Mouse (Mus musculus): ENCODE data around the gene Isl2. TPM values are rescaled to one million over a fixed set of nuclear protein-coding genes. Genes with fewer than 3 reads are reported as not detected.

Isl2 gene
- not detected for total RNA-seq (2021)
- long read RNA-seq, experiment 1: 0 reads
- long read RNA-seq, experiment 2: 0 reads

DNA sequence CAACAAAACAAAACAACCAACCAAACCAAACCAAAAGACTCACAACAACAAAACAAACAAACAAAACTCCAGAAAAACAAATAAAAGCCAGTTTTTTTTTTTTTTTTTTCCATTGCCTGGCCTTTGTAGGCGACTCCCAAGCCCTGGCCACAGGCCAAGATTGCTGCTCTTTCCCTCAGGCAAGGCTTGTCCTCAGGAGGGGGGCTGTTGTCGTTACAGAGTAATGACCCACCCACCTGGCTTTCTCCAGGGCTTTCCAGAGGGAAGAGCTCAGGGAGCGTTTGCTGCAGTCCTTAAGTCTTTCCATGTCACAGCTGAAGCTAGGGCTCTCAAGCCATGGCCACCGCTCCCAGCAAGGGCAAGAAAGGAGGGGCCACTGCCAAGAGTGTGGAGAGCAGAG is at the start of gene Isl2:
TSS of gene Isl2 (plus strand) at position 296 of the 400 bp plus-strand sequence.
- no peak for TF ChIP-seq CTCF (conservative IDR thresholded peaks at IDR 0.05)

DNA sequence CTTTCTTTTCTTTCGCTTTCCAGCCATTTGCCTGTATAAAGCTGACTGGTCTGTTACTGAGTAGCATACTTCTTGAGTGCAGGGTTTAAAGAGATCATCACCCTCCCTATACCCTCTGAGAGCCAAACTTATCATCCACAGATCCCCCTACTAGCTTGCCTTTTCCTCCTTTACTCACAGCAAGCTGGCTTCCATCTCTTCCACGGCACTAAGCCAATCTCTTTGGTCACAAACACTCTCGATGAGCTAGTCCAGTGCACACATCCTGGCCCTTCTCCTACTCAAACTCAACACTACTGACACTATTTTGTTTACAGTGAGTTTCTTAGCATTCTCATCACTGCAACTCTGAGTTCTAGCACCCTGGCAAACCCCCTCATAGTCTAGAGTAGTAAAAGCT is 30.6 kb upstream of the Isl2 start:
- no peak overlapping the region for H3K27ac ChIP-seq
- DNase-seq (ENCODE audit: low spot score in 2 of 2): no peak
- TF ChIP-seq CTCF (conservative IDR thresholded peaks at IDR 0.05): no peak
- H3K4me3 ChIP-seq: no peak overlapping the region

More for the DNA sequence above, at the start of gene Isl2:
- DNase-seq (ENCODE audit: low spot score in 2 of 2): no peak
- Histone ChIP-seq H3K27ac (no peak within 1 kb of the TSS), H3K4me3 (no peak within 1 kb of the TSS)

DNA sequence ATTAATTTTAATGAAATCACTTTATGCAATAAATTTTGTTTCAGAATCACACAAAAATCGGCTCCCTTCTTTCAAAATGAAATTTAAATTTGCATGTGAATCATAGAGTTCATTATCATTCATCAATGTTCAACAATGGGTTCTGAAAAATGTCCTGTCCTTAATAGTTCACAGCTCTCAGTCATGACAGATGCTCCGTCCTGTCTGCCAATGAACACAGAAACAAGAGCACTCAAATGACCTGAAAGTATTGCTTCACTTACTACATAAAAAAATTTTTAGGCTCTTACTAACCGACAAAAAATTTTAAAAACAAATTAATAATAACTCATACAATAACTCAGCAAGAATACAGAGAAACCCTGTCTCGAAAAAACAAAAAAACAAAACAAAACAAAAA is 29.8 kb upstream of the Isl2 start:
- DNase-seq (ENCODE audit: low spot score in 2 of 2): no peak
- TF ChIP-seq CTCF (conservative IDR thresholded peaks at IDR 0.05): no peak
- Histone ChIP-seq H3K4me3 (no peak overlapping the region), H3K27ac (no peak overlapping the region)

DNA sequence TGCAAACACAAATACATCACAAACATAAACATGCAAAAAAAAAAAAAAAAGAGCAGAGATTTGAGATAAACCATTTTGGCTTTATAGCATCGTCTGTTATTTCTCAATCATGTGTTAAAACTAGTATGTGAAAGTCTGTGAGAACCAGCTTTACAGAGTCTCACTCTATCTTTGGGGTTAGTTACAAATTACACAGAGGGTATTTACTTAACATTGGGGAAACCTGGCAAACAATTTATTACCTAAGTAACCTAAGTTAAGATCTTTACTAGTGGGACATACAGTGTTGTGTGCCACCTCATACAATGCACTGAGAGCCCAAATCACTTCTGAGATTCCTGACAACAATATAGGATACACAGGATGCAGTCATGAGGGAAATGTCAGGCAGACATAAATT is 28.7 kb upstream of the Isl2 start:
- DNase-seq (ENCODE audit: low spot score in 2 of 2): no peak
- H3K27ac ChIP-seq: no peak overlapping the region
- no peak for TF ChIP-seq CTCF (conservative IDR thresholded peaks at IDR 0.05)
- no peak overlapping the region for H3K4me3 ChIP-seq

DNA sequence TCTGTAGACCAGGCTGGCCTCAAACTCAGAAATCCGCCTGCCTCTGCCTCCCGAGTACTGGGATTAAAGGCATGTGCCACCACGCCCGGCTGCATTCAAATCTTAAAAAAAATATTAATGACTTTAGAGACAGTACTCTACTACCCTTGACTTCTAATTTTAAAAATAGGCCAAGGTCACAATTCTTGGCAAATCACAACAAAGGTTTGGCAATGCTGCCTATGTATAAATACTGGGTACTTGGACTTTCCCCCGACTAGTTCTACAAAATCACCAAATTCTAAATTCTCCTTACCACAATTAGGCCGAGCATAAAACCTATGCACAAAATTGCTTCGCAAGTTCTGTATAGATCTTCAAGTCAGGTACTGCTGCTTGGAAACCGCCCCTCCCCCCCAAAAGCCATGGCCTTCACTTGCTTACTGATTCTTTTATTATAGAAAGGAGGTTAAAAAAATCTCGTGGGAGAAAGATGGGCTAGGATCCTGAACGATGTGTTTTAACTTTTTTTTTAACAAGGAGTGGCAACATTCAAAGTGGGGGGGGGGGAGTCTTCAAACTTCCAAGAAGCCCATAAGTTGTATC is 27.7 kb upstream of the Isl2 start:
- TF ChIP-seq CTCF (conservative IDR thresholded peaks at IDR 0.05): no peak
- peak overlapping the region; percentile 88; the same call in 1 of the 2 replicates for H3K4me3 ChIP-seq
- H3K27ac ChIP-seq: no peak overlapping the region
- no peak for DNase-seq (ENCODE audit: low spot score in 2 of 2)

DNA sequence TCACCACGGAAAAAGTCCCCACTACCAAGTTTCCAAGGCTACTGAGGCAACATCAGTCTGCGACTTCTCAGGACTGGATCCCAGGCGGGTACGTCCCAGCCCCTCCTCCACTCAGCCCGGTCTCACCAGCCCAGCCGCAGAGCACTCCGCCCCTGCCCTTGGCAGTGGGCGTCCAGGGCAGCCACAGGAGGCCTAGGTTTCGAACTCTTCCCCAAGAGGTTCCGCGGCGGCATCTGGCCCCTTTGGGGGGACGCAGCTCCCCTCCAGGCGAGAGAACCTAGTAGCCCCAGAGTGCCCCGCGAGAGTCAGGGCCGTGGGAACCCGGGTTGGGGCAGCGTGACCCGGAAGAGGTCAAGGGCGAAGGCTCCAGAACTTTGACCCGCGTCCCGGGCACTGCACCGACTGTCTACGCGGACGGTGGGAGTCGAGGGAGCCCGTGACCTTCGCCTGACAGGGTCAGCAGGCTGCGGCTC is 26.9 kb upstream of the Isl2 start:
- no peak for TF ChIP-seq CTCF (conservative IDR thresholded peaks at IDR 0.05)
- Histone ChIP-seq H3K4me3 (peak overlapping the region; percentile 88), H3K27ac (peak overlapping the region; percentile 94)
- DNase-seq (ENCODE audit: low spot score in 2 of 2): peak; percentile 27 to 38

DNA sequence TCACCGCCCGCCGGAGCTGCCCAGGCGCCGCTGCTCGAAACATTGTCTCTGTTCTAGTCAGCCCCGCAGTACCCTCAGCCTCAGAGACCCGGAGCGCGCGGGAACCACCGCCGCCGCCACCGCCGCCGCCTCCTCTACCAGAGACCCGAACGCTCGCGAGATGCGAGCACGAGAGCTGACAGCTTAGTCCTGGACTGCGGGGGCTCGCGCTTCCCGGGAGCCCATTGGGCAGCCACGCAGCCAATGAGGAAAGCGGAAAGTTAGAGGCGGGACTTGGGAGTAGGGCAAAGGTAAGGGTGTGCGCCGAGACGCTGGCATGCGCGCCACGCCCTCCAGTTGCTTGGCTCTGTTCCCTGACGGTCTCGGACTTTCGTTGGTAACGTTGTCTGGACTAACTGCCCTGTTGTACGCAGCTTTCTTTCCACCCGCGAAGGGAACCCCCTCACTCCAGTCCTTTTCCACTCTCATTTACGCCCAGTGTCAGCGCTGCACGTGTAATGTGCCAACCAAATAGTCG is 26.4 kb upstream of the Isl2 start, which contains the start of gene Etfa:
TSS of gene Etfa (minus strand) at position 217 of the 517 bp plus-strand sequence.
- peak; percentile 92 to 93 for DNase-seq (ENCODE audit: low spot score in 2 of 2)
- TF ChIP-seq CTCF (conservative IDR thresholded peaks at IDR 0.05): no peak
- H3K27ac ChIP-seq: peak within 1 kb of the TSS; percentile 94
- H3K4me3 ChIP-seq: peak within 1 kb of the TSS; percentile 88

DNA sequence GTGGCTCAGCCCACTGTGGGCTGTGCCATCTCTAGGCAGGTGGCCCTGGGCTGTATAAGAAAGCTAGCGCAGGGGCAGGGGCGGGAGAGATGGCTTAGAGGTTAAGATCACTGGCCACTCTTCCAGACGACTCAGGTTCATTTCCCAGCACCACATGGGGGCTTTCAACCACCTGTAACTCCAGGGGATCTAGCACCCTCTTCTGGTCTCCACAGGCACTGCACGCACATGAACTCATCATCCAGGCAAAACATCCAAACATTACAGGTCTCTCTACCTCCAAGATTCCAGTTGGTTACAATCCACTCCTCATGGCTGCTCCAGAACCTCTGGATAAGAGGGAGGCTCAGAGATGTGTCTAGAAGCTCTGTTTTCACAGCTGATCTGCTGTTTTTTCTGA is 12.8 kb upstream of the Isl2 start:
- peak; percentile 61 for TF ChIP-seq CTCF (conservative IDR thresholded peaks at IDR 0.05)
- Histone ChIP-seq H3K27ac (no peak overlapping the region), H3K4me3 (no peak overlapping the region)
- no peak for DNase-seq (ENCODE audit: low spot score in 2 of 2)

DNA sequence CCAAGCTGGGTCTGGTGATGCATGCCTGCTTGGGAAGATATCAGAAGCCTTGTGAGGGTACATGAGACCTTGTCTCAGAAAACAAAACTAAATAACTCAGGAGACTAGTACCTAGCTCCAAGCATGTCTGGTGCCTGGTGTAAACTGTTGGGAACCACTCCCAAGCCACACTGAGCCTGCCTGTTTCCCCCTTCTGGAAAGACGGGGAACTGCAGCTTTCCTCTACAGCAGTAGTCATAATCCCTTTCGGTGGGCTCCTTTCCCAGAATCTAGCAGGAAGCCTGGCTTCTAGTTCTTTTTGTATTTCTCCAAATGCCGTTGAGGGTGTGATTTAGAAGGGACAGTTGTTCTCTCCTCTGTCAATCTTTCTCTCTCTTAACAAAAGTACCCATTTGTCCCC is 2.6 kb upstream of the Isl2 start:
- no peak overlapping the region for H3K4me3 ChIP-seq
- peak; percentile 12 to 56 for DNase-seq (ENCODE audit: low spot score in 2 of 2)
- no peak overlapping the region for H3K27ac ChIP-seq
- TF ChIP-seq CTCF (conservative IDR thresholded peaks at IDR 0.05): peak; percentile 90

DNA sequence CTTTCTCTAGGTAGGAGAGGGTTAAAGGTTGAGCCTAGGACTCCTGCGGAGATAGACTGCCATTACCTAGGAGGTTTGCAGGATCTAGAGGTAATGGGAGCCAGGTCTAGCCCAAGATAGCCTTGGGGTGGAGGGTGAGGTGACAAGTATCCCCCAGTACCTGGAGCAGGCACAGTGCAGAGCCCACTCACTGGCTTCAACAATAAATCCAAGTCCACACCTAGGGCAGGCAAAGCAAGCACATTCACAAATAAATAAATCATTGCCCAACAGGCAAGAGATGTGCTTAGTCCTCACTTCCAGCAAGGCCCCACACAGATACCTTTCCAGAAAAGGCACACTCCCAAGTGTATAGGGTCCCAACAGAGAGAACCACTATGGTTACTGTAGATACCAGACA is 534 bp downstream of the Isl2 start:
- TF ChIP-seq CTCF (conservative IDR thresholded peaks at IDR 0.05): no peak
- no peak for DNase-seq (ENCODE audit: low spot score in 2 of 2)
- Histone ChIP-seq H3K27ac (no peak overlapping the region), H3K4me3 (no peak overlapping the region)

DNA sequence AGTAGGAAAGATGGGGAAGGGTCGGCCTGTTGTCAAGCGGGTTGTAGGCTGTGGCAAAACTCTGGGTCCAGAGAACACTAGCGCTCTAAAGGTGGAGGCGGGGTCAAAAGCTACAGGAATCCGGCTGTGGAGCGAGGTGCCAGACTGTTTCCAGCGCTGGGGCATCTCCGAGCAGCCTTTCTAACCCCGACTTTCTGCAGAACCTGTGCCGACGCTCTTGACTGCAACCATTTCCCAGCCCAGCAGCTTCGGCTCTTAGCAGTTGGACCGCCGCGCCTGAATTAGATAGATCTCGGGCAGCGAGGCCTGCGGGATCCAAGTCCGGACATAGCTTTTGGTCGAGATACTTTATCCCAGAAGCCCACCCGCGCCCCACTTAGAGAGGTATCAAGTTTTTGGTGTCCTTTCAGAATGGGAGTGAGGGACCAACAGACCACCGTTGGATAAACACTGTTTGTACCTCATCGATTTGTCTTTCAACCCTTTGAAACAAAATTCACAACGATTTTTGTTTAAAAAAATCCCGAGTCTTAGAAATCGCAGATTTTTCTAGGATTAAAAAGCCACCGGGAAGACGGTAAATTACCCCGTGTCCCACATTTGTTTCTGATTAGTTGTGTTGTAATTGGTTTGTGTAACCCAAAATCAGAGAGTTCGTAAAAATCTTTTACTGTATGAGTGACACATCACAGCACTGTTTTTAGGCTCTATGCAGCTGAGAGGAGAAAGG is 1.4 kb downstream of the Isl2 start:
- DNase-seq (ENCODE audit: low spot score in 2 of 2): no peak
- H3K4me3 ChIP-seq: no peak overlapping the region
- H3K27ac ChIP-seq: no peak overlapping the region
- no peak for TF ChIP-seq CTCF (conservative IDR thresholded peaks at IDR 0.05)

DNA sequence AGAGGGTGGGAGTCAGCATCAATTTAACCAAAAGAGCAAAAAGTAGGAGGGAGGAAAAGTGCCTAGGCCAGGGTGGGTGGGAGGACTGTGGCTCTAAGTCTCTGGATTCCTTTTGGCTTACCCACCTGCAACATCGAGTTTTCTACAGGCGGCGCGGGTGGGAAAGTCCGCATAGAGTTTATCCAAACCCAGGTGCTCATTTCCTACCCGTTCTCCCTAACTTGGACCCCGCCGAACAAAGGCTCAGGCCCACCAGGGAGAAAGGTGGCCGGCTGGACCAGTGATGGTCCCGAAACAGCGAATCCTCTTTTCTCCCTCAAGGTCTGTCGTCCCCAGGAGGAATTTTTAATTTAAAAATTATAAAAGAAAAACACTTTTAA is 1.9 kb downstream of the Isl2 start:
- no peak for TF ChIP-seq CTCF (conservative IDR thresholded peaks at IDR 0.05)
- H3K27ac ChIP-seq: no peak overlapping the region
- no peak for DNase-seq (ENCODE audit: low spot score in 2 of 2)
- H3K4me3 ChIP-seq: no peak overlapping the region

DNA sequence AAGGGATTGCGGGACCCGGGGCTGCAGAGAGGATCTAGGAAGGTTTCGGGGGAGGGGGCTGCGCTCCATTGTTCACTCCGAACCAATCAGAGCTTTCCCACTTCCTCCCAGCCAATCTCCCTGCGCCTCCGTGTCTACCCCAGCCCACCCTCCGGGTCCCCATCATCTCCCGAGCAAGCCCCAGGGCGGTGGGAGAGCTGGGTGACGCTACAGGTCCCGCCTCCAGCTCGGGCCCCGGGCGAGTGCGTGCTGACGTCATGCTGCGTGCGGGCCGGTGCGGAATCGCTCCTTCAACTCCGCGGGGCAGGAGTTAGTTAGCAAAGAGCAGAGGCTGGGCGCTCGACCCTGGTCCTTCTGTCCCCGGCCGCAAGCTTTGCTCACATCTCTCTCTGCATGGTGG is 2.4 kb downstream of the Isl2 start:
- Histone ChIP-seq H3K27ac (no peak overlapping the region), H3K4me3 (peak overlapping the region; percentile 39; the same call in 1 of the 2 replicates)
- no peak for DNase-seq (ENCODE audit: low spot score in 2 of 2)
- TF ChIP-seq CTCF (conservative IDR thresholded peaks at IDR 0.05): no peak

All from layer of hippocampus, adult 2 months (tissue).